Mouse (Mus musculus) erythroid progenitor cell, adult 5-6 weeks (primary cell): ENCODE data around the gene Gm6408. TPM values are rescaled to one million over a fixed set of nuclear protein-coding genes. Genes with fewer than 3 reads are reported as not detected.
"Not testable (repeated sequence)": the region's sequence is repeated elsewhere in the genome, so short reads cannot be mapped to it uniquely, and the experiment has no call there.

Experiments used
- ATAC-seq: replicated peaks from 2 replicates; pipeline ENCODE4 v1.8.0; 2016; ENCODE audit warnings: moderate number of reproducible peaks, mild to moderate bottlenecking, moderate TSS enrichment, inconsistent platforms; ENCODE audit not compliant: poor library complexity, low FRiP score, severe bottlenecking
- total RNA-seq, 2 experiments: library from RNA; stranded (forward) in 1 of 2; stranded (reverse) in 1 of 2; fragments of 150-400 nt in 1 of 2; fragments of 186-747, 209-891 nt in 1 of 2; gene quantifications; 2 replicates each; pipeline versions ENCODE4 v1.2.3 to v1.2.4; 2015 to 2017; ENCODE audit warnings: low replicate concordance in 2 of 2

The Gm6408 gene
- total RNA-seq, 2 experiments from 2014 or later: not detected

GRCm38 (mm10) chr5:146525501-146525900 lies 43.7 kb downstream of the Gm6408 start, which contains the start of gene Gm3404:
Gene Gm3404 (plus strand): TSS chr5:146525801.
- not testable (repeated sequence) for ATAC-seq

Other genes with a start within 250 kb of the Gm6408 start
- gene Wasf3, start 97.0 kb upstream of the Gm6408 start, total RNA-seq (2015; ENCODE audit: low replicate concordance): not detected in 2 replicates
- not detected in 2 replicates for gene Wasf3, start 97.0 kb upstream of the Gm6408 start, total RNA-seq (2017; ENCODE audit: low replicate concordance)
- not detected in 2 replicates for gene Gm6370, start 9.4 kb downstream of the Gm6408 start, total RNA-seq (2015; ENCODE audit: low replicate concordance)
- not detected in 2 replicates for gene Gm6370, start 9.4 kb downstream of the Gm6408 start, total RNA-seq (2017; ENCODE audit: low replicate concordance)
- gene 4930449I24Rik, start 20.4 kb downstream of the Gm6408 start, total RNA-seq (2015; ENCODE audit: low replicate concordance): not detected in 2 replicates
- not detected in 2 replicates for gene 4930449I24Rik, start 20.4 kb downstream of the Gm6408 start, total RNA-seq (2017; ENCODE audit: low replicate concordance)
- not detected in 2 replicates for gene Gm3402, start 32.2 kb downstream of the Gm6408 start, total RNA-seq (2015; ENCODE audit: low replicate concordance)
- gene Gm3402, start 32.2 kb downstream of the Gm6408 start, total RNA-seq (2017; ENCODE audit: low replicate concordance): not detected in 2 replicates
- not detected in 2 replicates for gene Gm3404, start 43.8 kb downstream of the Gm6408 start, total RNA-seq (2015; ENCODE audit: low replicate concordance)
- gene Gm3404, start 43.8 kb downstream of the Gm6408 start, total RNA-seq (2017; ENCODE audit: low replicate concordance): not detected in 2 replicates
- not detected in 2 replicates for gene Gm3409, start 55.7 kb downstream of the Gm6408 start, total RNA-seq (2015; ENCODE audit: low replicate concordance)
- gene Gm3409, start 55.7 kb downstream of the Gm6408 start, total RNA-seq (2017; ENCODE audit: low replicate concordance): not detected in 2 replicates
- not detected in 2 replicates for gene Gm3415, start 74.2 kb downstream of the Gm6408 start, total RNA-seq (2015; ENCODE audit: low replicate concordance)
- not detected in 2 replicates for gene Gm3415, start 74.2 kb downstream of the Gm6408 start, total RNA-seq (2017; ENCODE audit: low replicate concordance)
- gene Gpr12, start 103.3 kb downstream of the Gm6408 start, total RNA-seq (2015; ENCODE audit: low replicate concordance): not detected in 2 replicates
- 0.23 and 0.51 TPM in 2 replicates for gene Gpr12, start 103.3 kb downstream of the Gm6408 start, total RNA-seq (2017; ENCODE audit: low replicate concordance)